Mouse (Mus musculus) bone marrow macrophage, adult 2 months (primary cell): ENCODE measurements around the gene Mrpl4.

Experiments used
- CTCF ChIP-seq: IDR thresholded peaks from 2 replicates; pipeline ENCODE4 v1.5.1; 2012; ENCODE audit warnings: low read depth, mild to moderate bottlenecking, low read length, moderate library complexity
- POLR2A ChIP-seq: IDR thresholded peaks from 2 replicates; pipeline ENCODE4 v1.6.1; 2012; ENCODE audit warnings: mild to moderate bottlenecking, low read depth, low read length, borderline replicate concordance

DNA sequence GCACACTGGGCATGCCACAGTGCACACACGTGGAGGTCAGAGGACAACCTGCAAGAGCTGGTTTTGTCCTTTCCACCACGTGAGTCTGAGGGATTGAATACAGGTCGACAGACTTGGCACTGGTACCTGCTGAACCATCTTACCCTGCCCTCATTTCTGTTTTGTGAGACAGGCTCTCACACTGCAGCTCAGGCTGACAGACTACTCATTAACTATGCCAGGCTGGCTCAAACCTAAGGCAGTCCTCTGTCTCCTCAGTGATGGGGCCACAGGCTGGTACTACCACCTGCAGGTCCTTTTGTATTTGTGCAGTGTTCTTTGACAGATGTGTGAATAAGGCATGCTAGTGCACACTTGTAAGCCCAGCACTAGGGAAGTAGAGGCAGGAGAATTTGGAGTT lies 7.5 kb upstream of the Mrpl4 start:
- TF ChIP-seq POLR2A: no peak
- no peak for TF ChIP-seq CTCF
